Mouse (Mus musculus) lung, postnatal 25 days (tissue): Measurements from ENCODE around the gene Wnt3a.

Experiments
- DNase-seq: peaks from one replicate; pipeline ENCODE4 v3.0.0; 2022; ENCODE audit warnings: low spot score

The Wnt3a gene

GRCm38 (mm10) chr11:59262308-59262707, 28.2 kb downstream of the Wnt3a start:
- DNase-seq, result no peak

- DNase-seq, result peak; percentile 73
These were observed 29.7 kb downstream of the Wnt3a start for GRCm38 (mm10) chr11:59260706-59261493.

- DNase-seq, result no peak
These were observed 30.9 kb downstream of the Wnt3a start for GRCm38 (mm10) chr11:59259647-59260046.

GRCm38 (mm10) chr11:59248101-59248500, 42.5 kb downstream of the Wnt3a start:
- no peak for DNase-seq

- DNase-seq, result no peak
These were observed 46.7 kb downstream of the Wnt3a start for GRCm38 (mm10) chr11:59243856-59244255.

- no peak for DNase-seq
These were observed 48.7 kb downstream of the Wnt3a start for GRCm38 (mm10) chr11:59241841-59242240.

- DNase-seq, result no peak
These were observed 50.8 kb downstream of the Wnt3a start for GRCm38 (mm10) chr11:59239796-59240195.

- no peak for DNase-seq
These were observed 51.1 kb downstream of the Wnt3a start for GRCm38 (mm10) chr11:59239428-59239785.

GRCm38 (mm10) chr11:59238525-59239427, 51.8 kb downstream of the Wnt3a start:
- DNase-seq, result peak; percentile 92

- no peak for DNase-seq
These were observed 57.8 kb downstream of the Wnt3a start for GRCm38 (mm10) chr11:59232797-59233196.

- DNase-seq, result peak; percentile 77
These were observed 60.3 kb downstream of the Wnt3a start for GRCm38 (mm10) chr11:59230144-59230760.

GRCm38 (mm10) chr11:59228122-59228953, 62.2 kb downstream of the Wnt3a start, which contains the start of gene Arf1:
Gene Arf1, minus strand, starts transcription at chr11:59228270.
- DNase-seq, result peak; percentile 97

- no peak for DNase-seq
These were observed 62.9 kb downstream of the Wnt3a start for GRCm38 (mm10) chr11:59227604-59228121.

GRCm38 (mm10) chr11:59226787-59227603, 63.6 kb downstream of the Wnt3a start:
- peak; percentile 29 for DNase-seq

GRCm38 (mm10) chr11:59226251-59226650, 64.3 kb downstream of the Wnt3a start:
- no peak for DNase-seq

GRCm38 (mm10) chr11:59225167-59225566, 65.4 kb downstream of the Wnt3a start:
- no peak for DNase-seq

- DNase-seq, result no peak
These were observed 66.1 kb downstream of the Wnt3a start for GRCm38 (mm10) chr11:59224470-59224869.

GRCm38 (mm10) chr11:59224025-59224424, 66.5 kb downstream of the Wnt3a start:
- DNase-seq, result no peak

- DNase-seq, result no peak
These were observed 68.2 kb downstream of the Wnt3a start for GRCm38 (mm10) chr11:59222306-59222705.

- DNase-seq, result no peak
These were observed 68.9 kb downstream of the Wnt3a start for GRCm38 (mm10) chr11:59221604-59222003.
